Mouse (Mus musculus): ENCODE results near the gene 1700122O11Rik.

- no peak for TF ChIP-seq CTCF (IDR thresholded peaks at IDR 0.05; ENCODE audit: control insufficient read depth, insufficient read depth, insufficient replicate concordance, low read depth, low read length)
- no peak for TF ChIP-seq POLR2A (IDR thresholded peaks at IDR 0.05; ENCODE audit: control insufficient read depth, low read depth, low read length)
Observed at GRCm38 (mm10) chr17:48036921-48037320, 1.2 kb downstream of the 1700122O11Rik start.

All from testis, adult 2 months (tissue).